Mouse (Mus musculus): ENCODE data around the gene Fam69a. TPM values are rescaled to one million over a fixed set of nuclear protein-coding genes. Genes with fewer than 3 reads are reported as not detected.

The Fam69a gene
- polyA plus RNA-seq, 1 experiment from 2014 or later = 18.1 TPM

- ATAC-seq (replicated peaks; ENCODE audit: low FRiP score) (no peak), DNase-seq (ENCODE audit: low spot score) (no peak)
- 97% methylated on average over 5 of the region's 5 CpGs for WGBS
- Histone ChIP-seq H3K4me2 (ENCODE audit: low read depth, low read length, severe bottlenecking) (no peak overlapping the region), H3K27me3 (ENCODE audit: control insufficient read depth, insufficient read depth, low read length) (no peaks in the 10 kb centered on the region), H3K9ac (ENCODE audit: low read length) (no peak overlapping the region), H3K4me3 (ENCODE audit: low read depth, low read length) (no peak overlapping the region), H3K9me3 (ENCODE audit: control insufficient read depth, low read length) (no peaks in the 10 kb centered on the region), H3K36me3 (ENCODE audit: control insufficient read depth, insufficient read depth, low read length) (peaks cover 20% of the 10 kb centered on the region; the same call in 1 of the 2 replicates), H3K4me1 (replicated peaks; ENCODE audit: control insufficient read depth, insufficient read depth, low read length) (no peaks in the 10 kb centered on the region), H3K27ac (ENCODE audit: low read depth, low read length) (no peak overlapping the region)
Measured at GRCm38 (mm10) chr5:107911012-107911411, 75.9 kb downstream of the Fam69a start.

DNA sequence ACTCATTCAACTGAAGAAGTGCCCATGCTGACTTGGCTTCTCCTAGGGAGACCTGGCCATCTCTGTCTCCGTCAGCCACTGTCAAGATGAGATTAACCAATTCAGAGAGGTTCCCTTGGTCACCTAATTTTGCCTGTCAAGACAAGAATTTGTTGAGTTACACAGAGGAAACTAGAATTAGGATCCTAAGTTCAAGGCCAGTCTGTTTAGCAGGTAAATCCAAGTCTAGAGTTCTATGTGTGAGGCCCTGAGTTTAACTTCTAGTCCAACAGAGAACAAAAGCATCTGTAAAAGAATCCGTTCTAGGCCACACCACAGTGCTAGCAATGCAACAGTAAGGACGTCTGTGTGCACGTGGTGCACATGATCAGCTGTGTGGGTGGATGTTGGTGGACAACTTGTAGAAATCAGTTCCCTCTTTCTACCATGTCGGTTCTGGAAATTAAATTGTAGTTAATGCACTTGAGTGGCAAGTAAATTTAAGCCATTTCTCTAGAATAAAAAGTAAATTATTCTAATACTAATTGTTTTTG lies 76.7 kb downstream of the Fam69a start:
- 67% methylated on average over 5 of the region's 5 CpGs for WGBS
- DNase-seq (ENCODE audit: low spot score) (no peak), ATAC-seq (replicated peaks; ENCODE audit: low FRiP score) (no peak)
- no peaks in the 10 kb centered on the region for H3K4me1 ChIP-seq (replicated peaks; ENCODE audit: control insufficient read depth, insufficient read depth, low read length)
- H3K4me2 ChIP-seq (ENCODE audit: low read depth, low read length, severe bottlenecking) = no peak overlapping the region
- H3K9ac ChIP-seq (ENCODE audit: low read length) = no peak overlapping the region
- no peaks in the 10 kb centered on the region for H3K9me3 ChIP-seq (ENCODE audit: control insufficient read depth, low read length)
- H3K27ac ChIP-seq (ENCODE audit: low read depth, low read length) = no peak overlapping the region
- no peak overlapping the region for H3K4me3 ChIP-seq (ENCODE audit: low read depth, low read length)
- H3K27me3 ChIP-seq (ENCODE audit: control insufficient read depth, insufficient read depth, low read length) = no peaks in the 10 kb centered on the region
- H3K36me3 ChIP-seq (ENCODE audit: control insufficient read depth, insufficient read depth, low read length) = peaks cover 22% of the 10 kb centered on the region; the same call in 1 of the 2 replicates

- H3K27me3 ChIP-seq (ENCODE audit: control insufficient read depth, insufficient read depth, low read length) = no peaks in the 10 kb centered on the region
- no peak overlapping the region for H3K4me2 ChIP-seq (ENCODE audit: low read depth, low read length, severe bottlenecking)
- H3K9me3 ChIP-seq (ENCODE audit: control insufficient read depth, low read length) = no peaks in the 10 kb centered on the region
- WGBS = 88% methylated on average over 3 of the region's 3 CpGs
- H3K4me3 ChIP-seq (ENCODE audit: low read depth, low read length) = no peak overlapping the region
- DNase-seq (ENCODE audit: low spot score) (no peak), ATAC-seq (replicated peaks; ENCODE audit: low FRiP score) (no peak)
- H3K4me1 ChIP-seq (replicated peaks; ENCODE audit: control insufficient read depth, insufficient read depth, low read length) = no peaks in the 10 kb centered on the region
- no peak overlapping the region for H3K9ac ChIP-seq (ENCODE audit: low read length)
- no peak overlapping the region for H3K27ac ChIP-seq (ENCODE audit: low read depth, low read length)
- peaks cover 22% of the 10 kb centered on the region; the same call in 1 of the 2 replicates for H3K36me3 ChIP-seq (ENCODE audit: control insufficient read depth, insufficient read depth, low read length)
Measured at GRCm38 (mm10) chr5:107909668-107910067, 77.2 kb downstream of the Fam69a start.

DNA sequence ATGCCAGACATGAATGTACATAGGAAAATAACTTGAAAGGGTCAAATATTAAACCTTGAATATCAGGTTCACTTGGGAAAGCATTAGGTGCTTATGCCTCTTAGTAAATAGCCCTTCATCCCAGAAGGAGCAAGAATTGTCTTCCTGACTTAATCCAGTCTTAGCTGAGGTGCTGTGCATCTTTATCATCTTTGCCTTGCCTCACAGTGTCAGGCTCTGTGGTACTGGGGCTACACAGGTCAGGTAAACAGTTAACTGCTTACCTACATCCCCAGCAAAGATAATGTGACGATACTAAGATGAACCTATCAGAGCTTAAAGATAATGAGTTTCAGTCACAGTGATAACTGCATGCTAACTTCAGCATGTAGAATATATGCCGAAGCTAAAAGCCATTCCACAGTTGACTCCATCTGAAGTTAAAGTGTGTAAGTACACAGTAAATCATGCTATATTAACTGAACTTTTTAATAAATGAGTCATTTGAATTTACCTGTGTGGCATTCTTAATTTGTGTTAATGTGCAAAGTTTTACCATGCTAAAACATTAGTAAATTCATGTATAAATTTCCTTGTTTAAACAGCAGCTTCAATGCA lies 78.3 kb downstream of the Fam69a start:
- Histone ChIP-seq H3K27ac (ENCODE audit: low read depth, low read length) (no peak overlapping the region), H3K4me1 (replicated peaks; ENCODE audit: control insufficient read depth, insufficient read depth, low read length) (no peaks in the 10 kb centered on the region), H3K4me2 (ENCODE audit: low read depth, low read length, severe bottlenecking) (no peak overlapping the region), H3K9ac (ENCODE audit: low read length) (no peak overlapping the region), H3K36me3 (ENCODE audit: control insufficient read depth, insufficient read depth, low read length) (peaks cover 25% of the 10 kb centered on the region; the same call in 1 of the 2 replicates), H3K9me3 (ENCODE audit: control insufficient read depth, low read length) (no peaks in the 10 kb centered on the region), H3K4me3 (ENCODE audit: low read depth, low read length) (no peak overlapping the region), H3K27me3 (ENCODE audit: control insufficient read depth, insufficient read depth, low read length) (no peaks in the 10 kb centered on the region)
- 95% methylated on average over 2 of the region's 2 CpGs for WGBS
- no peak for DNase-seq (ENCODE audit: low spot score)
- no peak for ATAC-seq (replicated peaks; ENCODE audit: low FRiP score)

DNA sequence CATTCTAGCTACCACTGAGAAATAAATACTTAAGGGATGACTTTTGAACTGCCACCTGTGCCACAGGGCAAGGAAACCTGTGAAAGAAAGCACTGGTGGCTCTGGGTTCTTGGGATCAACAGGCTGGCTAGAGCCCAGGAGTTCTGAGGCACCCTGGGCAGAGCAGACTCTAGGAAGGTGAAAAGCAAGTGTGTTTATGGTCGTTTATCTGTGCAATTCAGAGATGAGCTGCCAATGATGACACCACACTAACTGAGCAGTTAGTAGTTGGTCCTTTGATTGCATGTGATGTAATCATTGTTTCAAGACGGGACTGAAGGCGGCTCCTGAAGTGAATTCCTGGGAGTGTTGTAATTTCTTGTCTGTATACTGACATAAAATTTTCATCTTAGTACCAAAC lies 82.6 kb downstream of the Fam69a start:
- Histone ChIP-seq H3K27me3 (ENCODE audit: control insufficient read depth, insufficient read depth, low read length) (no peaks in the 10 kb centered on the region), H3K9ac (ENCODE audit: low read length) (no peak overlapping the region), H3K27ac (ENCODE audit: low read depth, low read length) (no peak overlapping the region), H3K4me3 (ENCODE audit: low read depth, low read length) (no peak overlapping the region), H3K4me1 (replicated peaks; ENCODE audit: control insufficient read depth, insufficient read depth, low read length) (peaks cover 4% of the 10 kb centered on the region; the same call in 1 of the 2 replicates), H3K4me2 (ENCODE audit: low read depth, low read length, severe bottlenecking) (no peak overlapping the region), H3K9me3 (ENCODE audit: control insufficient read depth, low read length) (no peaks in the 10 kb centered on the region), H3K36me3 (ENCODE audit: control insufficient read depth, insufficient read depth, low read length) (peaks cover 25% of the 10 kb centered on the region; the same call in 1 of the 2 replicates)
- DNase-seq (ENCODE audit: low spot score) = no peak
- 80% methylated on average over 3 of the region's 3 CpGs for whole genome bisulfite sequencing
- no peak for ATAC-seq (replicated peaks; ENCODE audit: low FRiP score)

DNA sequence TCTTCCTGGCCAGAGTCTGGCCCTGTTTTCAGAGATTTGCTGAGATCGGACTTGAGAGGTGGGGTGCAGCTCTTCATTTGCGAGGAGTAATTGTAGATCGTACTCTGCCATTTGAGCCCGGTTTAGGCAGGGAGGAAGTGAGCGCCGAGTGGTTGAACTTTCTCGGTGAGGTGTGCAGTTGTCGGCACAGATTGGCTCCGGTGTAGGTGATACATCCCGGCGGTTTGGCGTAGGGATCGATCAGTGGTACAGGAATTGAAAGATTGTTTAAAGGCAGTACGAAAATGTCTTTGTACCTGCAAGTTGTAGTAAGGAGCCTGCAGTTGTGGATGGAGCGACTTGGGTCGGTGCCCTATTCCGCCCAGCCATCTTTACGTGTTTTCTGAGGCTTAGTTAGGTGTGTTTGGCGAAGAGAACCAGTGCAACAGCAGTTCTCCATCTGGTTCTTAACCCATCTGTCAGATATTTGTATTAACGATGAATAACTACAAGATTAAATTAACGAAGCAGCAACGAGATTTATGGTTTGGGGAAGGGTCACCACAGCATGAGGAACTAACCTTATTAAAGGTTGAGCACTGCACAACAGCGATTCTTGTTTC lies 85.8 kb downstream of the Fam69a start:
- Histone ChIP-seq H3K4me2 (ENCODE audit: low read depth, low read length, severe bottlenecking) (peak overlapping the region; percentile 43), H3K4me3 (ENCODE audit: low read depth, low read length) (peak overlapping the region; percentile 99), H3K27ac (ENCODE audit: low read depth, low read length) (peak overlapping the region; percentile 59; the same call in 1 of the 2 replicates), H3K9ac (ENCODE audit: low read length) (peak overlapping the region; percentile 98), H3K4me1 (replicated peaks; ENCODE audit: control insufficient read depth, insufficient read depth, low read length) (peaks cover 4% of the 10 kb centered on the region; the same call in 1 of the 2 replicates), H3K9me3 (ENCODE audit: control insufficient read depth, low read length) (no peaks in the 10 kb centered on the region), H3K27me3 (ENCODE audit: control insufficient read depth, insufficient read depth, low read length) (no peaks in the 10 kb centered on the region), H3K36me3 (ENCODE audit: control insufficient read depth, insufficient read depth, low read length) (peaks cover 6% of the 10 kb centered on the region; the same call in 1 of the 2 replicates)
- DNase-seq (ENCODE audit: low spot score) = no peak
- ATAC-seq (replicated peaks; ENCODE audit: low FRiP score) = peak; percentile 42; the same call in 1 of the 2 replicates
- under 1% methylated on average over 23 of the region's 23 CpGs for WGBS

DNA sequence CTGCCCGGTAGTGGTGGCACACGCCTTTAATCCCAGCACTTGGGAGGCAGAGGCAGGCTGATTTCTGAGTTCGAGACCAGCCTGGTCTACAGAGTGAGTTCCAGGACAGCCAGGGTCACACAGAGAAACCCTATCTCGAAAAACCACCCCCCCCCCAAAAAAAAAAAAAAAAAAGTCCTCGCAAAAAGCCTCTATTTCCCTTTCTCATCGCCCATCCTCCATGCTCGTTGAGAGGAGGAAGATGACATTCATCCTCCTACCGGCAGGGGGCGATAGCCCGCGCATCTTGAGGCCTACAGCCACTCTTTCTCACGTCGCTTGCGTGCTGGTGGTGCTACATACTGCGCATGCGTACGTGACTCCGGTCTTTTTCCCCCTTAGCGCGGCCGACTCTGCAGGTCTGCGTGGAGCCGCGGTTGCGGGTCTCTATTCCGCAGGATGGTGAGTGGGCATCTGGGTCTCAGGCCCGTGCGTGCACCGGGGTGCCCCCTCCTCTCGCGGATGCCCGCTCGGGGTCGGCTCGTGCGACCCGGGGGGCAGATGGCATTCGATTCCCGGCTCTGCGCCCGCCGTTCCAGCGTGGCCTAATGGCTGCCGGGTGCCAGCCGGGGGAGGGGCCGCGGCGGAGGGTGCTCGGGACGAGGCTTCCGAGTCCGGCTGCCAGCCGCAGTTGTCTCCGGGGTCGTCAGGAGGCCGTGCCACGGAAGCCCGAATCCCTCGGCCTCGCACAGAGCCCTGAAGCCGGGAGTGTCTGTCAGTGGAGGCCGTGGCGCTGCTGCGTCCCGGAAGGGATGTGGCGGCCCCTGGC lies 86.5 kb downstream of the Fam69a start, which contains the start of gene Rpl5:
Gene Rpl5 (plus strand): TSS at position 297 of the 808 bp plus-strand sequence.
- peak within 1 kb of the TSS; percentile 43 for H3K4me2 ChIP-seq (ENCODE audit: low read depth, low read length, severe bottlenecking)
- 3% methylated on average over 66 of the region's 66 CpGs for WGBS
- peaks cover 5% of the 10 kb centered on the region; the same call in 1 of the 2 replicates for H3K36me3 ChIP-seq (ENCODE audit: control insufficient read depth, insufficient read depth, low read length)
- DNase-seq (ENCODE audit: low spot score) = peak; percentile 98
- H3K9ac ChIP-seq (ENCODE audit: low read length) = peak within 1 kb of the TSS; percentile 98
- H3K4me3 ChIP-seq (ENCODE audit: low read depth, low read length) = peak within 1 kb of the TSS; percentile 99
- no peaks in the 10 kb centered on the region for H3K27me3 ChIP-seq (ENCODE audit: control insufficient read depth, insufficient read depth, low read length)
- peak within 1 kb of the TSS; percentile 59 for H3K27ac ChIP-seq (ENCODE audit: low read depth, low read length)
- no peaks in the 10 kb centered on the region for H3K9me3 ChIP-seq (ENCODE audit: control insufficient read depth, low read length)
- ATAC-seq (replicated peaks; ENCODE audit: low FRiP score) = peak; percentile 98
- H3K4me1 ChIP-seq (replicated peaks; ENCODE audit: control insufficient read depth, insufficient read depth, low read length) = peaks cover 4% of the 10 kb centered on the region; the same call in 1 of the 2 replicates

DNA sequence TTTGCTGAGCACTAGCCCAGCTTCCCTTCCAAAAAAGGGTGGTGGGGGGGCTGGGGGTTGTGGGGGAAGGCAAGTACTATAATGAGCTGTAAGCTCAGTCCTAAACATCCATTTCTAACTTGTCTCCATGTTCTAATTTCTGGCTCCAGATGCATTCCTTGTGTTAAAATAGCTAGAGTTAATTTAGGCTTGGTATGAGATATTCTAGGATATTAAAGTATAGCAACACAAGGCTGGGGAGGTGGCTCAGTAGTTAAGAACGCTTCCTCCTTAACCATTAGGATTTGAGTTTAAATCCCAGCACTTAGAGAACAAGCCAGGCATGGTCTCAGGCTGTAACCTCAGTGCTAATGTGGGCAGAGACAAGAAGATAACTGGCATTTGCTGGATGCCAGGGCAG lies 90.6 kb downstream of the Fam69a start:
- Histone ChIP-seq H3K4me1 (replicated peaks; ENCODE audit: control insufficient read depth, insufficient read depth, low read length) (no peaks in the 10 kb centered on the region), H3K9me3 (ENCODE audit: control insufficient read depth, low read length) (no peaks in the 10 kb centered on the region), H3K9ac (ENCODE audit: low read length) (no peak overlapping the region), H3K27ac (ENCODE audit: low read depth, low read length) (no peak overlapping the region), H3K4me3 (ENCODE audit: low read depth, low read length) (no peak overlapping the region), H3K27me3 (ENCODE audit: control insufficient read depth, insufficient read depth, low read length) (no peaks in the 10 kb centered on the region), H3K36me3 (ENCODE audit: control insufficient read depth, insufficient read depth, low read length) (no peaks in the 10 kb centered on the region), H3K4me2 (ENCODE audit: low read depth, low read length, severe bottlenecking) (no peak overlapping the region)
- ATAC-seq (replicated peaks; ENCODE audit: low FRiP score) (no peak), DNase-seq (ENCODE audit: low spot score) (no peak)
- WGBS = 71% methylated on average over 1 of the region's 1 CpGs

Measured in forebrain, embryonic 11.5 days (tissue).